Mouse (Mus musculus) olfactory bulb, adult 2 months (tissue): ENCODE measurements around the gene 1700025G04Rik. TPM values are rescaled to one million over a fixed set of nuclear protein-coding genes. Genes with fewer than 3 reads are reported as not detected.

Source experiments
- H3K27ac ChIP-seq: fragments of 200-500 bp; 2 replicates; pipeline ENCODE4 v1.5.1; 2012; ENCODE audit warnings: low read depth, low read length; ENCODE audit not compliant: insufficient read depth
- H3K4me1 ChIP-seq: fragments of 200-500 bp; 2 replicates; pipeline ENCODE4 v1.6.1; 2012; ENCODE audit warnings: low read length; ENCODE audit not compliant: control insufficient read depth, insufficient read depth
- H3K4me3 ChIP-seq: fragments of 200-500 bp; 2 replicates; pipeline ENCODE4 v1.5.1; 2012; ENCODE audit warnings: mild to moderate bottlenecking, low read depth, low read length, moderate library complexity; ENCODE audit not compliant: insufficient read depth
- CTCF ChIP-seq: fragments of 200-500 bp; IDR thresholded peaks from 2 replicates; pipeline ENCODE4 v1.5.1; 2012; ENCODE audit warnings: low read depth, mild to moderate bottlenecking, low read length, moderate library complexity; ENCODE audit not compliant: insufficient read depth
- POLR2A ChIP-seq: fragments of 200-500 bp; IDR thresholded peaks from 2 replicates; pipeline ENCODE4 v1.6.1; 2012; ENCODE audit warnings: mild to moderate bottlenecking, low read depth, low read length, moderate library complexity; ENCODE audit not compliant: insufficient read depth
- WGBS: fragments of 180-500 bp; shearing (Covaris S2); methylation state at CpG from one replicate; pipeline ENCODE4 v1.1.7; 2018; 5-methylcytosine and 5-hydroxymethylcytosine counted together
- polyA plus RNA-seq: library from polyadenylated mRNA; stranded (reverse); fragments of >200 nt; gene quantifications from 2 replicates; pipeline ENCODE4 v1.2.4, GENCODE M21; 2012; ENCODE audit warnings: low replicate concordance; ENCODE audit not compliant: missing spikeins, insufficient read depth, insufficient read length

The 1700025G04Rik gene
- polyA plus RNA-seq, 1 experiment, result not detected

DNA sequence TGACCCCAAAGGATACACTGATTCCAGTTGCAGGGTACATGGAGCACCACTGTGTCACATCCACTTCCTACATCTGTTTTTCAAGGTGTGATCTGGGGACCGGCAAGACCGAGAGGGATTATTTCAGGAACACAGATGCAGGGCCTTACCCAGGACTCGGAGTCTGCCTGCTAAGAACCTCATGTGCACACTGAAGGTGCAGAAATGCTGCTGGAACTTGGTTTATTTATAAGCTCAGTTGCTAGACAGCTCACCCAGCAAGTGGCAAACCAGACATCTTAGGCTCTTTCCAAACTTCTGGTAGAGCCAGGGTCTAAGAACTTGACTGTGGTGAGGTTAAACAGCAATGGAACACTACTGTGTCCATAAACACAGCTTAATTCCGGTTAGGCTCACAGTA lies 61.2 kb downstream of the 1700025G04Rik start:
- 82% methylated on average over 4 of the region's 4 CpGs for WGBS
- H3K4me1 ChIP-seq, result peaks cover 2% of the 10 kb centered on the region; the same call in 1 of the 2 replicates
- H3K4me3 ChIP-seq, result no peak overlapping the region
- H3K27ac ChIP-seq, result no peak overlapping the region
- TF ChIP-seq POLR2A, result no peak
- no peak for TF ChIP-seq CTCF

DNA sequence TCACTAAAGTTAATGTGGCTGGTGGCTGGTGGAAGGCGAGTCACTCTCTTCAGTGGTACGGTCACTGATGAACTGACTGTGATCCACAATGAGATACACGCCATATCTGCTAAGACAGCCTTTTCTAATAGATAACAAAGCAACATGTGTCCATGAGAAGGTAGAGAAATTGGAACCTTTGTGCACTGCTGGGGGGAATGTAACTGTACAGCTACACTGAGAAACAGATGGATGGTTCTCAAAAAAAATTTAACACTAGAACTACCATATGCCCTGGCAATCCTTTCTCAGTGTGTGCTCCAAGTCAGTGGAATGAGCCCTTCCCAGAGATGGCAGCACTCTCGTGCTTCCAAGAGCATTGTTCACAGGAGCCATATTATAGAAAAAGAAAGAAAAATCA lies 63.2 kb downstream of the 1700025G04Rik start:
- peaks cover 2% of the 10 kb centered on the region; the same call in 1 of the 2 replicates for H3K4me1 ChIP-seq
- H3K27ac ChIP-seq, result no peak overlapping the region
- 93% methylated on average over 4 of the region's 4 CpGs for WGBS
- no peak overlapping the region for H3K4me3 ChIP-seq
- TF ChIP-seq CTCF, result no peak

DNA sequence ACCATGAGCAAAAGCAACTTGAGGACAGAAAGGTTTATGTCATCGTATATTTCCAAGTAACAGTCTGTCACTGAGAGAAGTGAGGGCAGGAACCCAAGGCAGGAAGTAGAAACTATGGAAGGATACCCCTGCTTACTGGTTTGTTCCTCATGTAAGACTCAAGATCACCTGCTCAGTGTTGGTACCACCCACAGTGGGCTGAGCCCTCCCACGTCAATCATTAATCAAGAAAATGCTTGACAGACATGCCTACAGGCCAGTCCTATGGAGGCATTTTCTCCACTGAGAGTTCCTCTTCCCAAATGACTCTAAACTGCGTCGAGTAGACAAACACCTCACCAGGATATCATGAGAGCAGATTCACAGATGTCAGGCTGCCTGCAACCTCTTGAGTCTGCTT lies 64.6 kb downstream of the 1700025G04Rik start:
- Histone ChIP-seq H3K4me1 (no peaks in the 10 kb centered on the region), H3K27ac (no peak overlapping the region), H3K4me3 (no peak overlapping the region)
- 87% methylated on average over 4 of the region's 4 CpGs for WGBS
- TF ChIP-seq CTCF (no peak), POLR2A (no peak)

DNA sequence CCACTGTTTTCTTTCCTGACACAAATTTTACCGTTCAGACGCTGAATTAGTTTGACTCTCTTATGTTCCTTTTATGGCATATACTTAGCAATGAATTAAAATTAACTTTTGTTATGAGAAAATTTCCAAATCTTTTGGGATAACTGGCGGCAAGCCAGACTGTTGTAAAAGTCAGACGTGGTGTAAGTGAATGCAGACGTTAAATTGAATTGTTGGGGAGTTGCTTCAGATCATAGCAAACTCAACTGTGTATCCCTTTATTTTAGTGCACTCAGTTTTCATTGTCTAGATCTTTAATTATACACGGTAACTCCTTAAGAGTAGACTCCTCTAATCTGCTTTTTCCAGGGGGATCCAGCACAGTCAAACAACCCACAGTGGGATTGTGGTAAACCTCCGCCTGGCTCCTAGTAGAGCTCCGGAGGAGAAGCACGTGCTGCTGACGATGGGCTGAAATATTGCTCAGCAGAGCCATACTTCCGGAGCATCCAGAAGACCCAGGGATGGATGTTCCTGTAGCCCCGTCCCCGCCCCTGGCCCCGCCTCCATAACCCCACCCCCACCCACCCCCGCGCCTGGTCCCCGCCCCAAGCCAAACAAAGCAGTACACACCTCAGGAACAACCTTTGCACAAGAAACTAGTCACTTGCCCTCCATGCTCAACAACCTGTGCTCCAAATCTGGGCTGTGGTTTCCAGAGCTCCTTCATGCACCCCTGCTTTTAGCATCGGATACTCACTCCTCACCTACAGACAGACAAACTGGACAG lies 65.7 kb downstream of the 1700025G04Rik start:
- Histone ChIP-seq H3K27ac (no peak overlapping the region), H3K4me1 (peaks cover under 1% of the 10 kb centered on the region), H3K4me3 (no peak overlapping the region)
- WGBS, result 69% methylated on average over 18 of the region's 18 CpGs
- TF ChIP-seq POLR2A (no peak), CTCF (no peak)

DNA sequence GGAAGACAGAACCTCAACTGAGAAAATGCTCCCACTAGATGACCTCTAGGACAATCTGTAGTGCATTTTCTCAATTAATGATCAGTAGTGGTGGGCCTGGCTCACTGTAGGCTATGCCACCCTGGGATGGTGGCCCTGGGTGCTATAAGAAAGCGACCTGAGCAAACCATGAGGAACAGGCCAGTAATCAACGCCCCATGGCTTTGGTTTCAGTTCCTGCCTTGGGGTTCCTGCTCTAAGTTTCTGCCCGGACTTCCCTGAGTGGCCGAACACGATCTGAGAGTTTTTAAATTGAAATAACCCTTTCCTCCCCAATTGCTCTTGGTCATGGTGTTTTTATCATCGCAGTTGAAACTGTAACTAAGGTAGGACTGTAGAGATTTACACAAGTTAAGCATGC lies 69.1 kb downstream of the 1700025G04Rik start:
- Histone ChIP-seq H3K4me3 (no peak overlapping the region), H3K4me1 (peaks cover 2% of the 10 kb centered on the region), H3K27ac (no peak overlapping the region)
- TF ChIP-seq POLR2A, result no peak
- TF ChIP-seq CTCF, result no peak
- WGBS, result 98% methylated on average over 6 of the region's 6 CpGs

DNA sequence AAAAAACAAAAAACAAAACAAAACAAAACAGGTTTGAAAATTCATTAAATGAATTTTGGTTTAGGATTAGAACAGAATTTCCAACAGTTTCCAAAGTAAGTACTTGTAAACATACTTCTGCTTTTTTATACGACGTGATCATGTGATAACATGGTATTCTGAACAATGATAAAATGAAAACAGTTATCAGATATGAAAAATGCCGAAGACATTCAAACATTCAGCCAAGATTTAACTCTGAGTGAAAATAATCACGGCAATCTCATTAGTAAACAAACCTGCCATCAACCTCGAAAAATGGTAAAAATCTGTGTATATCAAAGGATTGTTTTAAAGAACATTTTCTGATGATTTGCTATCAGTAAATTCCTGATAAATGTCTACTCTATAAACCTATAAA lies 69.9 kb downstream of the 1700025G04Rik start:
- Histone ChIP-seq H3K4me1 (peaks cover 2% of the 10 kb centered on the region), H3K27ac (no peak overlapping the region), H3K4me3 (no peak overlapping the region)
- WGBS, result 94% methylated on average over 5 of the region's 5 CpGs
- TF ChIP-seq POLR2A (no peak), CTCF (no peak)

DNA sequence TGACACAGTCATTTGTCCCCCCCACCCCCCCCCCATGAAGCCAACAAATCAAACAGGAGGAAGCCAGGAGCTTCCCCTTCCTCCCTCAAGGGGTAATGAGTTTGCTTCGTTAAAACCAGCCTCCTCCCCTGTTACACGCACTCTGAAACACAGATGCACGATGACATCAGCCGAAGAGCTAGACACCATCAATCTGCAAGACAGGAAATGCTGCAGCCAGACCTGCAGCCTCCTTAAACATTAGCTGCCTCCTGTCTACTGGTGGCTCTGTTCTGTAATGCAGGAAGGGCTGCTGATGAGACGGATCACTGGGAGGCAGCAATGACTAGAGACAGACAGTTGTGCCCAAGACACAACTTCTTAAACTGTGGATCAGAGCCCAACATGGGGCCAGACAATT lies 70.7 kb downstream of the 1700025G04Rik start:
- no peak overlapping the region for H3K27ac ChIP-seq
- no peak overlapping the region for H3K4me3 ChIP-seq
- H3K4me1 ChIP-seq, result peaks cover 2% of the 10 kb centered on the region
- WGBS, result 51% methylated on average over 5 of the region's 5 CpGs
- TF ChIP-seq POLR2A (no peak), CTCF (no peak)

DNA sequence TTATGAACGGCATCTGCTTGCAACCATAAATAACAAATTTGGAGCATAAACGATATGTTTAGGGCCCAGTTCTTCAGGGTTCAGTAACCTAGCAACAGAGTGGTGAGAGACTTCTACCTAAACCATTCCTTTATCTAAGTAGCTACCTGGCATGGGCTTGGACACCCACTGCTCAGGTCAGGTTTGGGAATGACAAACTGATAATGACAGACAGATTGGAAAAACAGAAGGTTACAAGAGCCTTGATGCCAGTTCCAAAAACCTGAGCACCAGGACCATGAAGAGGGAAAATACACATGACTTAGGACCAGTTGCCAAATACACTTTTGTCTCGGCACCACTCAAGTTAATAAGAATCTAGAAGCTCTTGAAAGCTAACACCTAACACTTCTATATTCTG lies 71.6 kb downstream of the 1700025G04Rik start:
- WGBS, result 82% methylated on average over 3 of the region's 3 CpGs
- TF ChIP-seq CTCF (no peak), POLR2A (no peak)
- no peak overlapping the region for H3K27ac ChIP-seq
- H3K4me1 ChIP-seq, result peaks cover 2% of the 10 kb centered on the region
- H3K4me3 ChIP-seq, result no peak overlapping the region

DNA sequence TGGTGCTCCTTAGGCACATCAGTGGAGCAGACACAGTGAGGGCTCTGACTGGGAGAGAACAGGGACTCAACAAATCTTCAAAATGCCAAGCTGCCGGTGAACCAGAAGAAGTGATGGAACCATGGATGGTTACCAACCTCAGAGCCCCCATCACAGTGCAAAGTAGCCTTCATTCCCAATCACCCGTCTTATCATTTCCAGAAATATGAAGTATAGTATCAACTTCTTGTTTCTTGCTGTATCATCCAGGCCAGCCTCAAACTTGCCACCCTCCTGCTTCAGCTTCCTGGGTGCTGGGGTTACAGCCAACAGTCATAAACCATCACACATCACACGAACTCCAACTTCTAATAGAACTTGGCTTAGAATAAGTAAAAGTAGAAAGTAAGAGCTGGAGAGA lies 73.3 kb downstream of the 1700025G04Rik start:
- WGBS, result 96% methylated on average over 3 of the region's 3 CpGs
- no peak for TF ChIP-seq CTCF
- TF ChIP-seq POLR2A, result no peak
- no peak overlapping the region for H3K27ac ChIP-seq
- no peak overlapping the region for H3K4me3 ChIP-seq
- H3K4me1 ChIP-seq, result peaks cover 2% of the 10 kb centered on the region
